24 mouse cellular contexts compared by ENCODE assay signal in genomic region chr13:6288109-6288508, GRCm38 (mm10).
DNase-seq lines count a peak whose midpoint lies in the region; ATAC-seq lines count a peak whose summit lies in the region.
"Had no signal": no experiment of that assay in that cellular context is flagged by ENCODE, and none has a peak within 500 bp of the region (broad histone marks: within the 10 kb centered on the region; RNA-seq: fewer than 3 reads in every experiment).

No protein-coding gene starts in this region.

- no peak overlapping the region for H3K4me2 ChIP-seq in hindbrain, embryonic 14.5 days (replicated peaks)
- H3K4me2 ChIP-seq in midbrain, embryonic 11.5 days: no peak overlapping the region
- H3K4me2 ChIP-seq in midbrain, embryonic 15.5 days: no peak overlapping the region
- no peak overlapping the region for H3K4me2 ChIP-seq in kidney, embryonic 14.5 days (replicated peaks; ENCODE audit: low read depth, low read length)
- H3K4me2 ChIP-seq: embryonic facial prominence, embryonic 12.5 days; forebrain, embryonic 13.5 days; forebrain, embryonic 15.5 days had no signal

- H3K9ac ChIP-seq in hindbrain, embryonic 14.5 days: no peak overlapping the region
- no peak overlapping the region for H3K9ac ChIP-seq in midbrain, embryonic 11.5 days (ENCODE audit: low read length)
- no peak overlapping the region for H3K9ac ChIP-seq in midbrain, embryonic 15.5 days
- no peak overlapping the region for H3K9ac ChIP-seq in kidney, embryonic 14.5 days (ENCODE audit: low read depth, low read length)
- H3K9ac ChIP-seq: embryonic facial prominence, embryonic 12.5 days; forebrain, embryonic 13.5 days; forebrain, embryonic 15.5 days had no signal

- H3K36me3 ChIP-seq in hindbrain, embryonic 14.5 days (replicated peaks; ENCODE audit: control insufficient read depth, insufficient read depth): no peaks in the 10 kb centered on the region
- no peaks in the 10 kb centered on the region for H3K36me3 ChIP-seq in hindbrain, embryonic 10.5 days
- H3K36me3 ChIP-seq in midbrain, embryonic 11.5 days (ENCODE audit: control insufficient read depth, insufficient read depth, low read length): no peaks in the 10 kb centered on the region
- no peaks in the 10 kb centered on the region for H3K36me3 ChIP-seq in midbrain, embryonic 15.5 days (replicated peaks)
- H3K36me3 ChIP-seq in kidney, embryonic 14.5 days (ENCODE audit: control insufficient read depth, insufficient read depth, low read length): no peaks in the 10 kb centered on the region
- H3K36me3 ChIP-seq: embryonic facial prominence, embryonic 10.5 days; embryonic facial prominence, embryonic 12.5 days; forebrain, embryonic 15.5 days; G1E had no signal

- no peaks in the 10 kb centered on the region for H3K27me3 ChIP-seq in hindbrain, embryonic 14.5 days (ENCODE audit: control insufficient read depth, insufficient read depth, low read length)
- no peaks in the 10 kb centered on the region for H3K27me3 ChIP-seq in hindbrain, embryonic 10.5 days (ENCODE audit: insufficient read depth, poor library complexity, severe bottlenecking)
- no peaks in the 10 kb centered on the region for H3K27me3 ChIP-seq in midbrain, embryonic 11.5 days (ENCODE audit: control insufficient read depth, insufficient read depth, low read length)
- H3K27me3 ChIP-seq in midbrain, embryonic 15.5 days (replicated peaks): no peaks in the 10 kb centered on the region
- no peaks in the 10 kb centered on the region for H3K27me3 ChIP-seq in kidney, embryonic 14.5 days (ENCODE audit: control insufficient read depth, insufficient read depth, low read length)
- H3K27me3 ChIP-seq: CH12.LX; embryonic facial prominence, embryonic 12.5 days; forebrain, embryonic 13.5 days; forebrain, embryonic 15.5 days; Patski had no signal

- no peak overlapping the region for H3K27ac ChIP-seq in hindbrain, embryonic 14.5 days
- H3K27ac ChIP-seq in hindbrain, embryonic 10.5 days: no peak overlapping the region
- no peak overlapping the region for H3K27ac ChIP-seq in midbrain, embryonic 11.5 days (ENCODE audit: low read depth, low read length)
- H3K27ac ChIP-seq in midbrain, embryonic 15.5 days: no peak overlapping the region
- H3K27ac ChIP-seq in kidney, embryonic 14.5 days (ENCODE audit: low read depth, low read length): no peak overlapping the region
- H3K27ac ChIP-seq: embryonic facial prominence, embryonic 10.5 days; embryonic facial prominence, embryonic 12.5 days; forebrain, embryonic 13.5 days; forebrain, embryonic 15.5 days had no signal

- ATAC-seq in hindbrain, embryonic 14.5 days (ENCODE audit: low FRiP score): peak; percentile 17; the same call in 1 of the 2 replicates
- ATAC-seq in midbrain, embryonic 11.5 days (ENCODE audit: low FRiP score): no peak
- ATAC-seq in midbrain, embryonic 15.5 days (replicated peaks): no peak
- no peak for ATAC-seq in kidney, embryonic 14.5 days (ENCODE audit: low FRiP score, low TSS enrichment)
- ATAC-seq: activated CD4-positive, CD25-positive, alpha-beta regulatory T cell, adult 4 months; CD4-positive, CD25-positive, alpha-beta regulatory T cell, adult 4 months; forebrain, embryonic 13.5 days; forebrain, embryonic 15.5 days; Patski had no signal

- no peak for DNase-seq in hindbrain, embryonic 14.5 days (ENCODE audit: low spot score)
- DNase-seq in hindbrain, embryonic 10.5 days (ENCODE audit: low spot score): no peak
- DNase-seq in midbrain, embryonic 11.5 days (ENCODE audit: low spot score, missing footprints): peak; percentile 82
- peak; percentile 14 for DNase-seq in large intestine, adult 2 months (ENCODE audit: low read depth, low spot score)
- DNase-seq: adrenal gland, adult 8-10 months; adrenal gland, postnatal 14 days; adrenal gland, postnatal 36 days; B cell, adult 2 months; cerebellum, adult 11-12 months; cerebellum, adult 2 months; cerebellum, adult 9-10 months; cerebellum, postnatal 10 days; cerebellum, postnatal 25 days had no signal

- H3K4me1 ChIP-seq in hindbrain, embryonic 14.5 days (replicated peaks; ENCODE audit: control insufficient read depth, insufficient read depth, low read length): no peaks in the 10 kb centered on the region
- no peaks in the 10 kb centered on the region for H3K4me1 ChIP-seq in hindbrain, embryonic 10.5 days (replicated peaks)
- H3K4me1 ChIP-seq in midbrain, embryonic 11.5 days (ENCODE audit: control insufficient read depth, insufficient read depth, low read length): no peaks in the 10 kb centered on the region
- no peaks in the 10 kb centered on the region for H3K4me1 ChIP-seq in midbrain, embryonic 15.5 days
- no peaks in the 10 kb centered on the region for H3K4me1 ChIP-seq in kidney, embryonic 14.5 days (ENCODE audit: control insufficient read depth, insufficient read depth, low read length)
- H3K4me1 ChIP-seq: embryonic facial prominence, embryonic 10.5 days; embryonic facial prominence, embryonic 12.5 days; forebrain, embryonic 13.5 days; forebrain, embryonic 15.5 days had no signal

- 74% methylated on average over 6 of the region's 6 CpGs for WGBS in hindbrain, embryonic 14.5 days
- 85% methylated on average over 6 of the region's 6 CpGs for WGBS in hindbrain, embryonic 10.5 days
- WGBS in midbrain, embryonic 11.5 days: 86% methylated on average over 6 of the region's 6 CpGs
- 69% methylated on average over 6 of the region's 6 CpGs for WGBS in midbrain, embryonic 15.5 days
- 29% methylated on average over 6 of the region's 6 CpGs for WGBS in large intestine, adult 2 months
- WGBS in kidney, embryonic 14.5 days: 82% methylated on average over 6 of the region's 6 CpGs

- no peaks in the 10 kb centered on the region for H3K9me3 ChIP-seq in hindbrain, embryonic 14.5 days (ENCODE audit: control insufficient read depth, low read length)
- H3K9me3 ChIP-seq in hindbrain, embryonic 10.5 days: no peaks in the 10 kb centered on the region
- H3K9me3 ChIP-seq in midbrain, embryonic 11.5 days (ENCODE audit: control insufficient read depth, low read length): no peaks in the 10 kb centered on the region
- no peaks in the 10 kb centered on the region for H3K9me3 ChIP-seq in midbrain, embryonic 15.5 days
- H3K9me3 ChIP-seq in kidney, embryonic 14.5 days (ENCODE audit: control insufficient read depth, low read length): no peaks in the 10 kb centered on the region
- H3K9me3 ChIP-seq: embryonic facial prominence, embryonic 10.5 days; embryonic facial prominence, embryonic 12.5 days; forebrain, embryonic 13.5 days; forebrain, embryonic 15.5 days; G1E had no signal

- H3K4me3 ChIP-seq in hindbrain, embryonic 14.5 days (replicated peaks; ENCODE audit: low read length): no peak overlapping the region
- H3K4me3 ChIP-seq in hindbrain, embryonic 10.5 days: no peak overlapping the region
- no peak overlapping the region for H3K4me3 ChIP-seq in midbrain, embryonic 11.5 days (ENCODE audit: low read depth, low read length)
- H3K4me3 ChIP-seq in midbrain, embryonic 15.5 days: no peak overlapping the region
- no peak overlapping the region for H3K4me3 ChIP-seq in kidney, embryonic 14.5 days (ENCODE audit: low read length)
- H3K4me3 ChIP-seq: embryonic facial prominence, embryonic 10.5 days; embryonic facial prominence, embryonic 12.5 days; forebrain, embryonic 13.5 days; forebrain, embryonic 15.5 days had no signal

Comparison
In these comparisons a context has a peak if more than half of its experiments do, and no peak if none do; other contexts are left out.
1. DNase-seq: peak in midbrain, embryonic 11.5 days (single experiment) and large intestine, adult 2 months (single experiment); none in hindbrain, embryonic 14.5 days (single experiment) and hindbrain, embryonic 10.5 days (single experiment).